Mouse (Mus musculus) gastrocnemius, adult 8-10 months (tissue): ENCODE results near the gene Alk. TPM values are rescaled to one million over a fixed set of nuclear protein-coding genes. Genes with fewer than 3 reads are reported as not detected.

Source experiments
- DNase-seq, 2 experiments: peaks; one replicate each; pipeline ENCODE4 v3.0.0; 2022; ENCODE audit warnings: low spot score in 2 of 2
- total RNA-seq, 4 experiments: library from RNA; stranded (reverse); gene quantifications; 2 replicates each; pipeline ENCODE4 v1.2.4; 2022

The Alk gene
- total RNA-seq, 4 experiments from 2014 or later, result not detected

DNA sequence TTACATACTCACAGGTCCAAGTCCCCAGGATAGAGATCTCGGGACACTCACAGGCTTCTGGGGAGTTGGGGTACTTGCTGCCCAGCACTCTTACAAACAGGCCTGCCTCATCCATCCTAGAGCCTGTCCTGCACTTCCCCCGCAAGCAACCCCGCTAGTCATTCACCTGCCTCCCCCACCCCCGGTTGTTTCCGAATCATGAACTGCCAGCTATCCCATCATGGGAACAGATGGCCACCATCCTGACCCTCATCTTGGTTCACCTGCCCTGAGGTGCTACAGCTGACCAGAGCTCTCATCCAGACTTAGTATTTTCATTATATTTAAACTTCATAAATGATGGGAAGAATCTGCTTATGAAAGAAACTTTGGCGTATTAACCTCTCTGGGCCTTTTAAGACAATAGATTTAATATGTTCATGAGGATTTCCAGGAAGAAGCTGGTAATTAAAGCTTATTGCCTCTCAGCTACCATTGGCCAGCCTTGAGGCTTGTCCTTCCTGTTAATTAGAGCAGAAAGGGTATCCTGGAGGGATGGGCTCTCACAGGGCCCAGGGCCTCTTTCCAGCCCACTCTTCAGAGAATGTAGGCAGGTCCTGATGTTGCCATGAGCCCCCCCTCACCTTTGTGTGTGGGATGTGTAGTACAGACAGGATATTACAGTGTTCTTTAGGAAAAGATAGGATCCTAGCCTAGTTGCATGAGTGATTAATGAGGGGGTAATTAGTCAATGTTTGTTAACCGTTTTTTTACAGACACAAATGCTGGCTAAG lies 565.1 kb downstream of the Alk start:
- no peak for DNase-seq

DNA sequence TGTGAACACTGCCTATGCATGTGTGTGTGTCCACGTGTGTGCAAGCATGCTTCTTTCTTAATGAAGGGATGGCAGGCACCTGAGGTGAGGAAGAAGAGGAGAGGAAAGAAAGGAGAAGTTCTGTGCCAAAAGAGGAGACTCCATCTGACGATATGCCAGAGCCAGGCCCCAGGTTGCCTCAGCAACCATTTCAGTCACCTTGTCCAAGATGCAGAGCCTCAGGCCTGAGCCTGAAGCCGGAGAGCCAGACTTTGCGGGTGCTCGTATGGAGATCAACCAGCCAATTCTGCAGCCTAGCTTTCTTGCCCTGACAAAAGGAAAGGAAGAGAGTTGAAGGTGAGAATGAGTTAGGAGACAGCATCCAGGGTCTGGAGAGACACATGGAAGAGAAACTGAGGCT lies 566.1 kb downstream of the Alk start:
- DNase-seq, result no peak

DNA sequence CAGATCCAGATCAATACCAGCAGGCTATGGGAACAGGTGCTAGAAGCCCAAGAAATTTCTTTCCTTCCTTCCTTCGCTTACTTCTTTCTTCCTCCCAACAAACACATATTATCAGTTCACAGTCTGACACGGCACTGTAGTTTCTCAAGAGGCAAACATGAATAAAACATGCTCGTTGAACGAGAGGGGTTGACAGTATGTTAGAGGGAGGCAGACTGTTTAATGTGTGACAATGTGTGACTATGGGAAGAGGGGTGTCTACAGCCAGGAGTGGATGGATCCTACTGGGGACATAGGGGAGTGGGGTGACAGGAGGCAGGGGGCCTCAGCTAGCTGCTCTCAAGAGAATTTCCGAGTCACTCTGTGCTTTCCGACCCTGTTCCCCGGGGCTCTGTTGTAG lies 573.8 kb downstream of the Alk start:
- no peak for DNase-seq

DNA sequence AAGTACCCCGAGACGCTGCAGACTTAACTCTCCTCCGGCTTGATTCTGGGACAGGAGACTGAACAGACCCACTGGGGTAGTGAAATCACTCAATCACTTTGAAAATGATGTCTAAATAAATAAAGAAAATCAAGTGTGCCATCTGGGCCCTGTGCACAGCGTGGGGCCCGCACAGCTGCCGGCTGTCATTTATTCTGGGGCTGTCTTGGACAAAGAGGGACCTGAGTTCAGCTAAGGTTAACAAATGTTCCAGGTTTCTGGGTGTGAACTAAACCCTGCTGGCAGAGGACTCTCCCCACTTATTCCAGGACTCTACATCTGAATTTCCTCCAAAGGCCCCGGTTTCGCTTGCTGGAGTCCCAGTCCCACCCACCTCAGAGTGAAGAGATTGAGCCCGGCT lies 581.1 kb downstream of the Alk start:
- no peak for DNase-seq

GRCm38 (mm10) chr17:72021733-72022669 lies 582.4 kb downstream of the Alk start:
- no peak for DNase-seq

DNA sequence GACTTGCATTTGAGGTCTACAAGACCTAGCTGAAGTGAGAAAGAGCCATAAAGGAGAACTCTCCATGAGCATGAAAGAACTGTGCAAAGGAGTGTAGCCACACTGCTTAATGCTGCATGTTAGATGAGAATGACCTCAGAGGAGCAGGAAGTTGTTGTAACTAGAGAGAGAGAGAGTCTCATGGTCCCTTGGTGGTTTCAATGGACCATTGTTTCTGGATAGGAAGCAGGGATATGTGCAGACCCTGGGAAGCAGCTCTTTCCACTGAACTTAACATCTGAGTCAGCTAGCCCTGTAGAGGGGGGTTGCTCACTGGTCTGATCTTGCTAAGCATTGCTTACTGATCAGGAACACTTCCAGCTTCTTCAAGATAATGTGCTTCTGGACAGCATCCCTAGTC lies 587.1 kb downstream of the Alk start:
- no peak for DNase-seq

GRCm38 (mm10) chr17:72015253-72015652 lies 589.2 kb downstream of the Alk start:
- DNase-seq, result no peak

- no peak for DNase-seq
These were observed 591.7 kb downstream of the Alk start for GRCm38 (mm10) chr17:72012775-72013174.

- no peak for DNase-seq
These were observed 594.6 kb downstream of the Alk start for GRCm38 (mm10) chr17:72009836-72010235.

GRCm38 (mm10) chr17:72008389-72008788 lies 596.0 kb downstream of the Alk start:
- no peak for DNase-seq

DNA sequence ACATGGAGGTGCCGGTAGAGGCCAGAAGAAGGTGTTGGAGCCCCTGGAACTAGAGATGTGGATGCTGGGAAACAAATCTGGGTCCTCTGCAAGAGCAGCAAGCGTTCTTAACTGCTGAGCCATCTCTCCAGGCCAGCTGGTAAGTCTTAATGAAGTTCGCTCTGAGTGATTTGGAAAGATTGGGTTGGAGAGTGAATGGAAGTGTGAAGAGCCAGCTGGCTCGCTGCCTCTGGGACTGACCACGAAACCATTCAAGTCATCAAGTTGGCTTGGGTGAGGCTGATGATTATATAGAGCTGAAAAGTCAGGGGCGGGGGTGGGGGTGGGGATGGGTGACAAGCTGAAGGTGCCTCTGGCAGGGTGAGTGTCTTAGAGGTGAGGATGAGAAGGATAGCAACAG lies 599.1 kb downstream of the Alk start:
- peak in 1 of 2 experiments; percentile 29 for DNase-seq

DNA sequence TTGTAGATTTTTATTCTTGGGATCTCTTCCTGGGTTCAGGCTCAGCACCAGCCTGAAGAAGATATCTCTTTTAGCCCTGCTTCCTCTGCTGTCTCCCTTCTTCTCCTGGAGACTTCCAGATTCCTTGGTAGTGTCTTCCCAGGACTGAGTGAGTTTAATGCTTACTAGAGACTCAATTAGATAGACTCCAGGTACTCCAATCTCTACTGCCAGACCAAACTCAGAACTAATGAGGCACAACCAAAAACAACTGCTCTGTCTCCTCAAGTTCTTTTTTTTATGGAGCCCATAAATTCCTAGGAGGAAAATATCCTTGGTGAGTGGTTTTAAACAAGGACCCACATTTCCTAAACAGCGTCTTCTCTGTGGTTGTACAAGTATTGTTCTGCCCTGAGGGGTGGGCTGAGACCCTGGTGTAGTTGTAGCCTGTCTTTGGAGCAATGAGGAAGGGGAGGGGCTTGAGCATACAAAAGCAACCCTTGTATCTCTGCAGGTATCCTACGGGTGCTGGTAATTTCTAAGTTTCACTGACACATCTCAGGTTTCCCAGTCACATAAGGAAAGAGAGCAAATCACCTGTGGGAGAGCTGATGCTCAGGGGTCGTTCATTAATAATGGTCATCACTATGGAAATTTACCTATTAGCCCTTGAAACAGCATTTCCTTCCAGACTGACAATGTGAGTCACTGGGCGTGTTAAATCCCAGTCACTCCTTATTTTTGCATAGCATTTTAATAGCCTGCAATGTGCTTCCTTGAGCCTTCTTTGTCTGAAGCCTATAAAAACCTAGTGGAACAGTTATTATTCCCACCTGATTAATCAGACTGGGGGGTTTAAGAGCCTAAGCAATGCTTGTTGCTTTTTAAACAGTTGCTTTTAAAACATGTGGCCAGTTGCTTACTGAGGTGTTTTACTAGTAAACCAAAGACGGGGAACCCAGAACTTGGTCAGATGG lies 604.6 kb downstream of the Alk start:
- no peak for DNase-seq

GRCm38 (mm10) chr17:71997680-71998079 lies 606.7 kb downstream of the Alk start:
- no peak for DNase-seq

- DNase-seq, result no peak
These were observed 608.9 kb downstream of the Alk start for GRCm38 (mm10) chr17:71995539-71995938.

- DNase-seq, result peak in 1 of 2 experiments; percentile 12
These were observed 610.3 kb downstream of the Alk start for GRCm38 (mm10) chr17:71994144-71994543.

DNA sequence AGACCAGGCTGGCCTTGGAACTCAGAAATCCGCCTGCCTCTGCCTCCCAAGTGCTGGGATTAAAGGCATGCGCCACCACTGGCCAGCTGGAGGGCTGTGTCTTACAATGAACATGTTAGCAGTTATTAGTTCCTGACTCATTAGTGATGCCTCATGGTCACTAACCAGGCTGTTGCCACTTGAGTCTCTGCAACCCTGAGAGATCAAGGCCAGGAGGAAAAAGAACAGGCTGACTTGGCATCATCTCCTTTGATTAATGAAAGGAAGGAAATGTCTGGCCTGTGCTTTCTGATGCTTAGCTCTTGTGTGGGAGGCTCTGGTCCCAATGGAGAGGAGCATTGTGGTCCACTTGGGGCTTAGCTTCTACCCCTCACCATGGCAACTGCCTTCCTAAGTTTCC lies 611.4 kb downstream of the Alk start:
- DNase-seq, result no peak

- no peak for DNase-seq
These were observed 613.2 kb downstream of the Alk start for GRCm38 (mm10) chr17:71991260-71991659.

GRCm38 (mm10) chr17:71990176-71990720 lies 614.2 kb downstream of the Alk start:
- no peak for DNase-seq

- no peak for DNase-seq
These were observed 615.5 kb downstream of the Alk start for GRCm38 (mm10) chr17:71988736-71989569.

DNA sequence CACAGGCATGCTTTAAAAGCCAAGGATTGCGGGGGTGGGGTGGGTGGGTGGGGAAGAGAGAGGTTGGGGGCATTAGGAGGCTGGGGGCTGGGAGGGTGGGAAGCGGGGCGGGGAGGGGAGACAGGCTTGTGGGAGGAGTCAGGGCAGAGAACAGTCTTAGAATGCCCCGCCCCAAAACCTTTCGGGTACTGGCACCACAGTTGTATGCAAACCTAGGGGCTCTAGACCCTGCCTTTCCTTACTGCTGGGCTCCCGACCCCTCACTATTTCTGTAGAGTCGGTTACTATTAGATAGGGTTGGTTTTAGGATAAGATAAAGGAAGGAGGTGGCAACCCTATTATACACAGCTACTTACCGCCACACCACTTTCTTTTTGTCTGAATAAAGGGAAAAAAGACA lies 617.4 kb downstream of the Alk start:
- no peak for DNase-seq
